Comparison of ENCODE assay signal across 31 mouse cellular contexts in the genomic region with DNA sequence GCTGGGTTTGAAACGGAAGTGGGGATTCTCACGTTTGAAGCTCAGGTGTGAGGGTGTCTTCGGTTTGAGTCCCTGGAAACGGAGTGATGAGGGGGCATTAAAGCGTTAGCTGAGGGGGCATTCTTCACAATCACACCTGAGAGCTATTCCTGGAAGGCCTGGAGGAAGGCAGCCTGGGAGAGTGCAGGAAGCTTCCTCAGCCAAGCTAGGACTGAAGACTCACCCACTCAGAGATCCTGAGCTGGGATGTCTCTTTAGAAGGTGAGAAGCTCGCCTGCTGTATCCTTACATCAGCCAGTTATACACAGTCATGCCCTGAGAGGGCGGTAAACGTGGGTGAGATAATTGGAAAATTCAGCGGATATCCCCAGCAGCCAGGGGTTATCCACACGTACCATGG. TPM values are rescaled to one million over a fixed set of nuclear protein-coding genes. Genes with fewer than 3 reads are reported as not detected.
DNase-seq lines count a peak whose midpoint lies in the region; ATAC-seq and TF ChIP-seq lines count a peak whose summit lies in the region.
"Had no signal": no experiment of that assay in that cellular context is flagged by ENCODE, and none has a peak within 500 bp of the region (broad histone marks: within the 10 kb centered on the region; RNA-seq: fewer than 3 reads in every experiment).

No protein-coding gene starts in this region.

- peak overlapping the region; percentile 59 for H3K4me3 ChIP-seq in E14TG2a.4 (replicated peaks; ENCODE audit: low read length)
- no peak overlapping the region for H3K4me3 ChIP-seq in heart, adult 2 months
- no peak overlapping the region for H3K4me3 ChIP-seq in hindbrain, embryonic 12.5 days
- H3K4me3 ChIP-seq: embryonic facial prominence, embryonic 13.5 days; embryonic facial prominence, embryonic 15.5 days; erythroblast, embryonic 14.5 days; forebrain, embryonic 10.5 days; forebrain, embryonic 12.5 days had no signal

- H3K27ac ChIP-seq in heart, adult 2 months, result no peak overlapping the region
- no peak overlapping the region for H3K27ac ChIP-seq in hindbrain, embryonic 12.5 days
- H3K27ac ChIP-seq: embryonic facial prominence, embryonic 13.5 days; embryonic facial prominence, embryonic 15.5 days; forebrain, embryonic 10.5 days; forebrain, embryonic 12.5 days had no signal

- TF ChIP-seq EP300 in heart, adult 2 months (IDR thresholded peaks at IDR 0.05; ENCODE audit: insufficient read depth, low read depth, low read length), result no peak

- H3K27me3 ChIP-seq in E14TG2a.4 (ENCODE audit: insufficient read depth, low read length), result peaks cover 13% of the 10 kb centered on the region; the same call in 1 of the 2 replicates
- no peaks in the 10 kb centered on the region for H3K27me3 ChIP-seq in heart, adult 2 months (ENCODE audit: control insufficient read depth, insufficient read depth, low read length)
- no peaks in the 10 kb centered on the region for H3K27me3 ChIP-seq in hindbrain, embryonic 12.5 days
- H3K27me3 ChIP-seq: CH12.LX; embryonic facial prominence, embryonic 13.5 days; embryonic facial prominence, embryonic 15.5 days; forebrain, embryonic 12.5 days; Patski had no signal

- no peak for TF ChIP-seq CTCF in E14TG2a.4 (conservative IDR thresholded peaks at IDR 0.05; ENCODE audit: low read length)
- no peak for TF ChIP-seq CTCF in heart, adult 2 months (IDR thresholded peaks at IDR 0.05)

- no peaks in the 10 kb centered on the region for H3K36me3 ChIP-seq in E14TG2a.4 (ENCODE audit: insufficient read depth, low read length)
- no peaks in the 10 kb centered on the region for H3K36me3 ChIP-seq in heart, adult 2 months (ENCODE audit: control insufficient read depth, insufficient read depth, low read length)
- no peaks in the 10 kb centered on the region for H3K36me3 ChIP-seq in hindbrain, embryonic 12.5 days
- H3K36me3 ChIP-seq: embryonic facial prominence, embryonic 13.5 days; embryonic facial prominence, embryonic 15.5 days; forebrain, embryonic 10.5 days; forebrain, embryonic 12.5 days; G1E had no signal

- H3K4me1 ChIP-seq in E14TG2a.4 (replicated peaks; ENCODE audit: low read depth, low read length), result peaks cover 38% of the 10 kb centered on the region
- no peaks in the 10 kb centered on the region for H3K4me1 ChIP-seq in heart, adult 2 months (ENCODE audit: control insufficient read depth, insufficient read depth, low read length)
- H3K4me1 ChIP-seq in hindbrain, embryonic 12.5 days, result no peaks in the 10 kb centered on the region
- H3K4me1 ChIP-seq: embryonic facial prominence, embryonic 13.5 days; embryonic facial prominence, embryonic 15.5 days; forebrain, embryonic 10.5 days; forebrain, embryonic 12.5 days had no signal

- intact Hi-C loops in heart, adult 2 months (cut with DNase I), result no loop called here

- no peak overlapping the region for H3K4me2 ChIP-seq in hindbrain, embryonic 12.5 days (replicated peaks)
- H3K4me2 ChIP-seq: embryonic facial prominence, embryonic 13.5 days; embryonic facial prominence, embryonic 15.5 days; forebrain, embryonic 12.5 days had no signal

- no peaks in the 10 kb centered on the region for H3K79me2 ChIP-seq in heart, adult 2 months (replicated peaks; ENCODE audit: control insufficient read depth, insufficient read depth, low read length)

- TF ChIP-seq POLR2A in heart, adult 2 months (IDR thresholded peaks at IDR 0.05; ENCODE audit: insufficient read depth, low read depth, low read length), result no peak

- DNase-seq in frontal cortex, postnatal 36 days (ENCODE audit: low spot score in 2 of 2), result no peak
- peak; percentile 37 for DNase-seq in ES-CJ7 (ENCODE audit: low read depth, low spot score)
- peak; percentile 66 for DNase-seq in brain, adult 2 months (ENCODE audit: low read depth, low spot score)
- DNase-seq in heart, adult 2 months, result no peak
- DNase-seq in layer of hippocampus, postnatal 25 days (ENCODE audit: extremely low spot score in 1 of 2, low spot score in 1 of 2), result no peak
- DNase-seq: adrenal gland, adult 8-10 months; adrenal gland, postnatal 14 days; adrenal gland, postnatal 36 days; B cell, adult 2 months; cerebellum, adult 11 months; cerebellum, adult 18-20 months; cerebellum, adult 8-10 months; cerebellum, adult 9-11 months; cerebellum, postnatal 14 days; cerebellum, postnatal 36 days; embryo, embryonic 11 days; forebrain, postnatal 0 days had no signal

- H3K9me3 ChIP-seq in E14TG2a.4 (ENCODE audit: low read length), result no peaks in the 10 kb centered on the region
- H3K9me3 ChIP-seq in hindbrain, embryonic 12.5 days (replicated peaks), result no peaks in the 10 kb centered on the region
- H3K9me3 ChIP-seq: embryonic facial prominence, embryonic 13.5 days; embryonic facial prominence, embryonic 15.5 days; forebrain, embryonic 10.5 days; forebrain, embryonic 12.5 days; G1E had no signal

- 68% methylated on average over 10 of the region's 10 CpGs for WGBS in heart, adult 2 months
- WGBS in hindbrain, embryonic 12.5 days, result 80% methylated on average over 10 of the region's 10 CpGs

- peak; percentile 96 for ATAC-seq in frontal cortex, adult (ENCODE audit: low TSS enrichment)
- no peak for ATAC-seq in hindbrain, embryonic 12.5 days (ENCODE audit: low FRiP score)
- ATAC-seq: activated CD4-positive, CD25-positive, alpha-beta regulatory T cell, adult 4 months; CD4-positive, CD25-positive, alpha-beta regulatory T cell, adult 4 months; forebrain, embryonic 14.5 days; forebrain, postnatal 0 days; Patski had no signal

- H3K9ac ChIP-seq in heart, adult 2 months (ENCODE audit: low read depth, low read length), result no peak overlapping the region
- H3K9ac ChIP-seq in hindbrain, embryonic 12.5 days, result no peak overlapping the region
- H3K9ac ChIP-seq: embryonic facial prominence, embryonic 13.5 days; embryonic facial prominence, embryonic 15.5 days; forebrain, embryonic 12.5 days; forebrain, postnatal 0 days had no signal

RNA-seq across cellular contexts. Expression of gene Pdk1, which starts 40.9 kb away (rescaled TPM):
- total RNA-seq in heart, adult 2 months (2021), result 100 to 1,000 TPM; 142 to 170 TPM
- polyA plus RNA-seq in heart, adult 2 months (2012; rRNA removed), result 28.9 and 62.2 TPM in 2 replicates
- 10 to 100 TPM; 35.6 to 37.4 TPM for total RNA-seq in layer of hippocampus, postnatal 25 days (2021)
- 28.9 and 33.4 TPM in 2 replicates for polyA plus RNA-seq in hindbrain, embryonic 12.5 days (2016; fragmentation: Nextera tagmentation; extraction: Ambion mirVana)

Comparison
In these comparisons a context has a peak if more than half of its experiments do, and no peak if none do; other contexts are left out.
1. DNase-seq: peak in ES-CJ7 (single experiment) and brain, adult 2 months (single experiment); none in frontal cortex, postnatal 36 days (0 of 2), heart, adult 2 months (0 of 2) and layer of hippocampus, postnatal 25 days (0 of 2).